Mouse (Mus musculus) limb, embryonic 14.5 days (tissue): ENCODE results near the gene Best2. TPM values are rescaled to one million over a fixed set of nuclear protein-coding genes. Genes with fewer than 3 reads are reported as not detected.

ENCODE experiments used
- ATAC-seq: fragments of 200-750 bp; cut with Nextera tagmentation; 2 replicates; pipeline ENCODE4 v1.8.0; 2017; ENCODE audit warnings: low read depth, moderate number of reproducible peaks, moderate TSS enrichment; ENCODE audit not compliant: low FRiP score
- DNase-seq: peaks from one replicate; pipeline ENCODE4 v3.0.0-alpha.2; 2015; ENCODE audit warnings: low spot score
- H3K27ac ChIP-seq: fragments of 300-500 bp; sonication (generic); replicated peaks from 2 replicates; pipeline ENCODE4 v1.5.1; 2014; ENCODE audit warnings: low read depth, mild to moderate bottlenecking, low read length, moderate library complexity, mixed read lengths
- H3K27me3 ChIP-seq: fragments of 300-500 bp; sonication (generic); 2 replicates; pipeline ENCODE4 v1.6.1; 2014; ENCODE audit warnings: low read length, mixed read lengths; ENCODE audit not compliant: control insufficient read depth, insufficient read depth
- H3K36me3 ChIP-seq: fragments of 300-500 bp; sonication (generic); 2 replicates; pipeline ENCODE4 v1.6.1; 2014; ENCODE audit warnings: mild to moderate bottlenecking, low read length, moderate library complexity, mixed read lengths; ENCODE audit not compliant: control insufficient read depth, insufficient read depth
- H3K4me1 ChIP-seq: fragments of 300-500 bp; sonication (generic); 2 replicates; pipeline ENCODE4 v1.6.1; 2014; ENCODE audit warnings: antibody characterized with exemption, low read length, mixed read lengths; ENCODE audit not compliant: control insufficient read depth, insufficient read depth
- H3K4me2 ChIP-seq: fragments of 300-500 bp; sonication (generic); replicated peaks from 2 replicates; pipeline ENCODE4 v1.6.1; 2014; ENCODE audit warnings: low read depth, mild to moderate bottlenecking, low read length, moderate library complexity; ENCODE audit not compliant: severe bottlenecking
- H3K4me3 ChIP-seq: fragments of 300-500 bp; sonication (generic); replicated peaks from 2 replicates; pipeline ENCODE4 v1.5.1; 2014; ENCODE audit warnings: low read length
- H3K9ac ChIP-seq: fragments of 300-500 bp; sonication (generic); 2 replicates; pipeline ENCODE4 v1.6.1; 2014; ENCODE audit warnings: mild to moderate bottlenecking, low read depth, low read length, moderate library complexity; ENCODE audit not compliant: severe bottlenecking
- H3K9me3 ChIP-seq: fragments of 300-500 bp; sonication (generic); 2 replicates; pipeline ENCODE4 v1.6.1; 2016; ENCODE audit warnings: low read length; ENCODE audit not compliant: control insufficient read depth
- POLR2A ChIP-seq: fragments of 200-500 bp; IDR thresholded peaks from 2 replicates; pipeline ENCODE4 v1.8.0; 2012; ENCODE audit warnings: inconsistent platforms, mild to moderate bottlenecking, moderate library complexity, borderline replicate concordance; ENCODE audit not compliant: insufficient read depth, insufficient read length; ENCODE audit errors: extremely low read depth
- WGBS: fragments of 180-500 bp; shearing (Covaris S2); extraction: QIAGEN DNeasy Blood & Tissue Kit; methylation state at CpG from one replicate; pipeline ENCODE4 v1.1.7; 2014; 5-methylcytosine and 5-hydroxymethylcytosine counted together
- polyA plus RNA-seq, 2 experiments: library from polyadenylated mRNA; depleted of rRNA in 1 of 2; stranded (reverse) in 1 of 2; unstranded in 1 of 2; fragments of >200 nt; fragmentation: Nextera tagmentation in 1 of 2; extraction: Ambion mirVana in 1 of 2; gene quantifications; 2 replicates each; pipeline versions ENCODE4 v1.2.1 to v1.2.3; 2012 to 2014

The Best2 gene
- polyA plus RNA-seq, 2 experiments: 0.15 TPM; not detected in 1

DNA sequence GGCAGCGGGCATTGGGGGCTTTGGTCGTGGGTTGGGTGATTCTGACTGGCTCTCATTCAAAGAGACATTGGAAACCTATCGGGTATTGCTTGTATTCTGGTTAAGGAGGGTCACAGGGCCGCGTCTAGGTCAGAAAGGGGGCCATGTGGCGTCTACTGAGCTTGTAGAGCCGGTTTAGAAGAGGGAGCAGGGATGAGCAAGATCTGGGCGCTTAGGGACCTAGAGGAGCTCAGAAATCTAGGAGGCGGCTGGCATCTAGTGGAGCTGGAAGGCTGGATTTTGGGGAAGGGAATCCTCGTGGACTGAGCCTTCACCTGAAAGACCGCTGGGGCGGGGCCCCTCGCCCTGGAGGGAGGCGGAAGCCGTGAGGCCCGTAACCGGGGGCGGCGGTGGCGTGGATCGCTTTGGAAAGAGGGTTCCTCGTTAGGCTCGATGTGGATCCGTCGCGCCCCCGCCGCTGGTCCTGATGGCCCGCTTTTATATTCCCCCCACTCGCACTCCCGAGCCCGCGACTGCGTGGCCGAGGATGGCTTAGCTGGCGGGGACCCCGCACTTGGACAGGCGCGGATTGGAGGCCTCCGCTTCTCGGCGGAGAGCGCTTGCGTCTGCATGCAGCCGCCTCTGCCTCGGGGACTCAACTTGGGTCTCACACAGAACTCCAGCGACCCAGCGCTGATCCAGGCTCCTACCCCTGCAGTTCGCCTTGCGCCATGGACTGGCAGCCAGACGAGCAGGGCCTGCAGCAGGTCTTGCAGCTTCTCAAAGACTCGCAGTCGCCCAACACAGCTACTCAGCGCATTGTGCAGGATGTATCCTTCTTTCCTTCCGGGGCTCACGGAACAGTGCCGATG is 23.6 kb upstream of the Best2 start:
- Histone ChIP-seq H3K4me1 (peaks cover 13% of the 10 kb centered on the region), H3K27ac (peak overlapping the region; percentile 98), H3K4me3 (peak overlapping the region; percentile 74), H3K9ac (peak overlapping the region; percentile 89), H3K27me3 (no peaks in the 10 kb centered on the region), H3K36me3 (peaks cover 41% of the 10 kb centered on the region), H3K9me3 (no peaks in the 10 kb centered on the region), H3K4me2 (peak overlapping the region; percentile 73)
- DNase-seq (peak; percentile 52), ATAC-seq (no peak)
- under 1% methylated on average over 41 of the region's 57 CpGs for WGBS
- TF ChIP-seq POLR2A: 0 out of 2 replicates have a peak, but pooled peaks have one; percentile 21

DNA sequence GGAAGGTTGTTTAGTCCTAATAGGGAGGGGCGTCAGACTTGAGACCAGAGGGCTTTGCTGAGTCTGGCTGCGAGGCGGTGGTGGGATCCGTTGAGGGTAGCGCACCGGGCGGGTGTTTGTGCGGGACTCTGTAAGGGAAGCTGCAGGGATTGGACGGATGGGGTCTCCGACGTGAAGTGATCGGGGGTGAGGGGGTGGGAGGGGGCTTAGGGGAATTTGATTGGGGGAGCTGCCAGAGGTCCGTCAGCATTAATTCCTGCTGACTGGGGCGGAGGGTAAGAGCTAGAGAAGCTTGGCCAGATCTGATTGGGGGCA is 23.0 kb upstream of the Best2 start:
- no peaks in the 10 kb centered on the region for H3K27me3 ChIP-seq
- H3K9me3 ChIP-seq: no peaks in the 10 kb centered on the region
- under 1% methylated on average over 12 of the region's 14 CpGs for WGBS
- TF ChIP-seq POLR2A: no peak
- H3K4me1 ChIP-seq: peaks cover 13% of the 10 kb centered on the region
- peak overlapping the region; percentile 73 for H3K4me2 ChIP-seq
- peak; percentile 47 for ATAC-seq
- peak overlapping the region; percentile 89 for H3K9ac ChIP-seq
- DNase-seq: peak; percentile 49
- H3K4me3 ChIP-seq: peak overlapping the region; percentile 74
- H3K36me3 ChIP-seq: peaks cover 42% of the 10 kb centered on the region
- peak overlapping the region; percentile 98 for H3K27ac ChIP-seq

DNA sequence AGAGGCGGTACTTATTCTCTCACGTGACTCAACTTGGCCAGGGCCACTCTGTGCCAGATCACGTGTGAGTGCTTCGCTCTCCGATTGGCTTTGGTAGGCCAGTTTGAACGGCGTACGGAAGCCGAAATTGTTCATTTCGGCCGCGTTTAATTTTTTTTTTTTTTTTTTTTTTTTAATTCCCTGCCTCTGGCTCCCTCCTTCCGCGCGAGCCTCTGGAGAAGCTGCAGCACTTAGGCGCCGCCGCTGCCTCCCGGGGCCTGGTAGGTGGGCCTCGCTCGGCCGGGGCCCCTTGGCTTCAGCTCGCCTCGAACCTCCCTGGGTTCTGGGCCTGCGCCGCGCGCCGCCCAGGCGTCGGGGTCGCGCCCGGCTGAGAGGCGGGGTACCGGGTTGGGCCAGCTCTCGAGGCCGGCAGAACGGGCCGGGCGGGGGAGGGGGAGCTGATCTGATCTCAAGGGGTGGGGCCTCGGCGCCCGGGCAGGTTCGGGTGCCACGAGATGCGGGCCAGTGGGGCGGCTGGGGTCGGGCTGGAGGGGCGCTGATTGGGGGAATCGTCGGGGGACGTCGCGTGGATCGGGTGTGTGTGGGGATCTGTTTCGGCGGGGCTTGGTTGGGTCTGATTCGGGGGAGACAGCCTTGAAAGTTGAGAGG is 22.5 kb upstream of the Best2 start, which contains the start of gene Tnpo2:
TSS of gene Tnpo2 (plus strand) at position 198 of the 648 bp plus-strand sequence.
- under 1% methylated on average over 55 of the region's 59 CpGs for WGBS
- no peak for TF ChIP-seq POLR2A

DNA sequence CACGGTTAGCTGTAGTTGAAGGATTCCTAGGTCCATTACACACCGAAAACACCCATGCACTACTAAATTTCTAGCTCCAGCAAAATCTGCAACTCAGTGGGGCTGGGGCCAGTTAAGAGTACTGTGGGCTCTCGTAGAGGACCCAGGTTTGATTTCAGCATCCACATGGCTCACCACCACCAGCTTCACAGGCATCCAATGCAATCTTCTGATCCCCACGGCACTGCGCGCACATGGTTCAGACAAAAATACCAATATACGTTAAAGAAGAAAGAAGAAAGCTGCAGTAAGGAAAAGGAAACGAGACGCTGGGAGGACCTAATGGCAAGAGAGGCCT is 22.0 kb upstream of the Best2 start:
- WGBS: under 1% methylated on average over 9 of the region's 9 CpGs
- ATAC-seq (peak; percentile 24), DNase-seq (peak; percentile 16)
- Histone ChIP-seq H3K4me2 (peak overlapping the region; percentile 88), H3K36me3 (peaks cover 42% of the 10 kb centered on the region), H3K9ac (peak overlapping the region; percentile 68), H3K4me3 (peak overlapping the region; percentile 74), H3K27ac (peak overlapping the region; percentile 98), H3K9me3 (no peaks in the 10 kb centered on the region), H3K27me3 (no peaks in the 10 kb centered on the region), H3K4me1 (peaks cover 13% of the 10 kb centered on the region)
- no peak for TF ChIP-seq POLR2A

More for the DNA sequence above, 22.5 kb upstream of the Best2 start, which contains the start of gene Tnpo2:
- Histone ChIP-seq H3K4me2 (peak within 1 kb of the TSS; percentile 88), H3K4me1 (peaks cover 13% of the 10 kb centered on the region), H3K9me3 (no peaks in the 10 kb centered on the region), H3K36me3 (peaks cover 42% of the 10 kb centered on the region), H3K27me3 (no peaks in the 10 kb centered on the region), H3K27ac (peak within 1 kb of the TSS; percentile 98), H3K4me3 (peak within 1 kb of the TSS; percentile 74), H3K9ac (peak within 1 kb of the TSS; percentile 89)
- peak; percentile 92 for ATAC-seq
- peak; percentile 98 for DNase-seq

DNA sequence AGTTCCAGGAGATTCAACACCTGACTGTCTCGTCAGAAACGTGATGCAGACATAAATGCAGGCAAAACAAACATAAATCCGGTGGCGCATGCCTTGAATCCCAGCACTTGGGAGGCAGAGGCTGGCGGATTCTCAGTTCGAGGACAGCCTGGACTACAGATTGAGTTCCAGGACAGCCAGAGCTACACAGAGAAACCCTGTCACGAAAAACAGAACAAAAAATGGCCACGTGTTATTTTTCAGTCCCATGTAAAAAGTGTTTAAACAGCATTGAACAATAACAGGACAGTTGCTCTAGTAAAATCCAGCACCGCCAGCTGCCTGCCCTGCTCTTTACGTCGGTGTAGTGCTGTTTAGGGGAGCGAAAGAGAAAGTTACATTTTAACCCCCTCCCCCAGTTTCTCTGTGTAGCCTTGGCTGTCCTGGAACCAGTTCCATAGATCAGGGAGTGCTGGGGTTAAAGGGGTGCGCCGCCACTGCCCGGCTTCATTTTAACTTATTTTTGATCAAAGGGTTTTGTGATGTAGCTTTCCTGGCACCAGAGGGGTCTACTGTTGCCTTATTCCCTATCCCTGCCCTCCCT is 21.5 kb upstream of the Best2 start:
- DNase-seq (peak; percentile 54), ATAC-seq (peak; percentile 3; the same call in 1 of the 2 replicates)
- under 1% methylated on average over 15 of the region's 15 CpGs for WGBS
- H3K9me3 ChIP-seq: no peaks in the 10 kb centered on the region
- H3K4me1 ChIP-seq: peaks cover 13% of the 10 kb centered on the region
- H3K36me3 ChIP-seq: peaks cover 41% of the 10 kb centered on the region
- no peak for TF ChIP-seq POLR2A
- peak overlapping the region; percentile 98 for H3K27ac ChIP-seq
- no peaks in the 10 kb centered on the region for H3K27me3 ChIP-seq
- H3K4me2 ChIP-seq: peak overlapping the region; percentile 88
- H3K9ac ChIP-seq: peak overlapping the region; percentile 68
- H3K4me3 ChIP-seq: peak overlapping the region; percentile 74
